Comparison of ENCODE assay signal across 8 mouse cellular contexts in genomic region chr5:121972680-121973192, GRCm38 (mm10).
DNase-seq lines count a peak whose midpoint lies in the region; ATAC-seq and TF ChIP-seq lines count a peak whose summit lies in the region.

No protein-coding gene starts in this region.

- H3K27me3 ChIP-seq in testis, adult 2 months (ENCODE audit: control insufficient read depth, insufficient read depth, low read length): no peaks in the 10 kb centered on the region
- no peaks in the 10 kb centered on the region for H3K27me3 ChIP-seq in limb, embryonic 11.5 days (ENCODE audit: control insufficient read depth, insufficient read depth, low read length)
- H3K27me3 ChIP-seq in stomach, embryonic 16.5 days (ENCODE audit: control insufficient read depth, insufficient read depth, low read length): no peaks in the 10 kb centered on the region

- ATAC-seq in limb, embryonic 11.5 days (ENCODE audit: insufficient number of reproducible peaks, low FRiP score, low TSS enrichment, low read depth): 0 out of 2 replicates have a peak, but pooled peaks have one; percentile 29
- ATAC-seq in stomach, embryonic 16.5 days (ENCODE audit: insufficient read depth, low FRiP score): peak; percentile 51; the same call in 1 of the 2 replicates

- peak; percentile 58; the same call in 1 of the 2 replicates for TF ChIP-seq POLR2A in testis, adult 2 months (IDR thresholded peaks at IDR 0.05; ENCODE audit: control insufficient read depth, low read depth, low read length)

- H3K4me1 ChIP-seq in testis, adult 2 months (ENCODE audit: control insufficient read depth, insufficient read depth, low read length): peaks cover 7% of the 10 kb centered on the region; the same call in 1 of the 2 replicates
- H3K4me1 ChIP-seq in limb, embryonic 11.5 days (ENCODE audit: control insufficient read depth, insufficient read depth, low read length): peaks cover 12% of the 10 kb centered on the region
- peaks cover 5% of the 10 kb centered on the region; the same call in 1 of the 2 replicates for H3K4me1 ChIP-seq in stomach, embryonic 16.5 days (ENCODE audit: control insufficient read depth, insufficient read depth, low read length)

- no peaks in the 10 kb centered on the region for H3K9me3 ChIP-seq in limb, embryonic 11.5 days (ENCODE audit: control insufficient read depth, low read length)
- no peaks in the 10 kb centered on the region for H3K9me3 ChIP-seq in stomach, embryonic 16.5 days (replicated peaks; ENCODE audit: control insufficient read depth, low read length)

- no peaks in the 10 kb centered on the region for H3K36me3 ChIP-seq in testis, adult 2 months (ENCODE audit: control insufficient read depth, insufficient read depth, low read length)
- H3K36me3 ChIP-seq in limb, embryonic 11.5 days (ENCODE audit: control insufficient read depth, insufficient read depth, low read length): no peaks in the 10 kb centered on the region
- H3K36me3 ChIP-seq in stomach, embryonic 16.5 days (ENCODE audit: control insufficient read depth, insufficient read depth, low read length): no peaks in the 10 kb centered on the region

- no peak for TF ChIP-seq CTCF in testis, adult 2 months (IDR thresholded peaks at IDR 0.05; ENCODE audit: control insufficient read depth, insufficient read depth, insufficient replicate concordance, low read depth, low read length)

- peak overlapping the region; percentile 3; the same call in 1 of the 2 replicates for H3K27ac ChIP-seq in testis, adult 2 months (ENCODE audit: control insufficient read depth, insufficient read depth, low read depth, low read length)
- no peak overlapping the region for H3K27ac ChIP-seq in limb, embryonic 11.5 days (replicated peaks; ENCODE audit: low read depth, low read length)
- H3K27ac ChIP-seq in stomach, embryonic 16.5 days (ENCODE audit: low read length): peak overlapping the region; percentile 29; the same call in 1 of the 2 replicates

- 25% methylated on average over 23 of the region's 23 CpGs for WGBS in limb, embryonic 11.5 days
- WGBS in stomach, embryonic 16.5 days: 19% methylated on average over 23 of the region's 23 CpGs

- H3K4me3 ChIP-seq in testis, adult 2 months (ENCODE audit: control insufficient read depth, low read depth, low read length): peak overlapping the region; percentile 65
- no peak overlapping the region for H3K4me3 ChIP-seq in limb, embryonic 11.5 days (ENCODE audit: low read depth, low read length)
- H3K4me3 ChIP-seq in stomach, embryonic 16.5 days (replicated peaks; ENCODE audit: low read length): no peak overlapping the region

- peak overlapping the region; percentile 8; the same call in 1 of the 2 replicates for H3K9ac ChIP-seq in limb, embryonic 11.5 days (ENCODE audit: low read length)
- H3K9ac ChIP-seq in stomach, embryonic 16.5 days (ENCODE audit: low read length): no peak overlapping the region

- H3K4me2 ChIP-seq in limb, embryonic 11.5 days (ENCODE audit: low read depth, severe bottlenecking): no peak overlapping the region; the same call in 1 of the 2 replicates
- 0 out of 2 replicates have a peak overlapping the region, but pooled peaks have one; percentile 5 for H3K4me2 ChIP-seq in stomach, embryonic 16.5 days (ENCODE audit: low read depth, low read length)

- peak; percentile 13 to 16 for DNase-seq in cerebellum, postnatal 36 days
- DNase-seq in cerebellum, adult 8-10 months: no peak
- no peak for DNase-seq in testis, postnatal 14 days (ENCODE audit: low spot score)
- DNase-seq in limb, embryonic 11.5 days (ENCODE audit: low spot score): peak; percentile 69
- no peak for DNase-seq in thymus, postnatal 10 days (ENCODE audit: low spot score in 2 of 2)
- no peak for DNase-seq in layer of hippocampus, postnatal 14 days (ENCODE audit: low spot score in 2 of 2)

Comparison
In these comparisons a context has a peak if more than half of its experiments do, and no peak if none do; other contexts are left out.
1. DNase-seq: peak in cerebellum, postnatal 36 days (2 of 2) and limb, embryonic 11.5 days (single experiment); none in cerebellum, adult 8-10 months (single experiment), testis, postnatal 14 days (single experiment), thymus, postnatal 10 days (0 of 2) and layer of hippocampus, postnatal 14 days (0 of 2).